Mouse (Mus musculus) limb, embryonic 13.5 days (tissue): ENCODE data around the gene Ceacam18. TPM values are rescaled to one million over a fixed set of nuclear protein-coding genes. Genes with fewer than 3 reads are reported as not detected.
"Not testable (repeated sequence)": the region's sequence is repeated elsewhere in the genome, so short reads cannot be mapped to it uniquely, and the experiment has no call there.

ENCODE experiments used
- ATAC-seq: fragments of 200-750 bp; cut with Nextera tagmentation; 2 replicates; pipeline ENCODE4 v1.8.0; 2017; ENCODE audit warnings: low read depth, moderate number of reproducible peaks, moderate TSS enrichment; ENCODE audit not compliant: low FRiP score
- H3K27ac ChIP-seq: fragments of 300-500 bp; sonication (generic); 2 replicates; pipeline ENCODE4 v1.5.1; 2015; ENCODE audit warnings: inconsistent platforms, mild to moderate bottlenecking, moderate library complexity
- H3K27me3 ChIP-seq: fragments of 300-500 bp; sonication (generic); 2 replicates; pipeline ENCODE4 v1.6.1; 2015; ENCODE audit warnings: mild to moderate bottlenecking, inconsistent platforms
- H3K36me3 ChIP-seq: fragments of 300-500 bp; sonication (generic); 2 replicates; pipeline ENCODE4 v1.6.1; 2015; ENCODE audit warnings: inconsistent platforms, mild to moderate bottlenecking, moderate library complexity
- H3K4me1 ChIP-seq: fragments of 300-500 bp; sonication (generic); 2 replicates; pipeline ENCODE4 v1.6.1; 2015; ENCODE audit warnings: inconsistent platforms
- H3K4me2 ChIP-seq: fragments of 300-500 bp; sonication (generic); replicated peaks from 2 replicates; pipeline ENCODE4 v1.6.1; 2015; ENCODE audit warnings: inconsistent platforms, mild to moderate bottlenecking, moderate library complexity
- H3K4me3 ChIP-seq: fragments of 300-500 bp; sonication (generic); 2 replicates; pipeline ENCODE4 v1.5.1; 2015; ENCODE audit warnings: moderate library complexity, mild to moderate bottlenecking, inconsistent platforms
- H3K9ac ChIP-seq: fragments of 300-500 bp; sonication (generic); 2 replicates; pipeline ENCODE4 v1.6.1; 2015; ENCODE audit warnings: mild to moderate bottlenecking, inconsistent platforms
- H3K9me3 ChIP-seq: fragments of 300-500 bp; sonication (generic); 2 replicates; pipeline ENCODE4 v1.6.1; 2016; ENCODE audit warnings: inconsistent platforms
- WGBS: fragments of 180-500 bp; shearing (Covaris S2); methylation state at CpG from one replicate; pipeline ENCODE4 v1.1.7; 2015; 5-methylcytosine and 5-hydroxymethylcytosine counted together
- polyA plus RNA-seq: library from polyadenylated mRNA; unstranded; fragments of >200 nt; fragmentation: Nextera tagmentation; extraction: Ambion mirVana; gene quantifications from 2 replicates; pipeline ENCODE4 v1.2.1, GENCODE M21; 2015

The Ceacam18 gene
- polyA plus RNA-seq, 1 experiment from 2014 or later: not detected

DNA sequence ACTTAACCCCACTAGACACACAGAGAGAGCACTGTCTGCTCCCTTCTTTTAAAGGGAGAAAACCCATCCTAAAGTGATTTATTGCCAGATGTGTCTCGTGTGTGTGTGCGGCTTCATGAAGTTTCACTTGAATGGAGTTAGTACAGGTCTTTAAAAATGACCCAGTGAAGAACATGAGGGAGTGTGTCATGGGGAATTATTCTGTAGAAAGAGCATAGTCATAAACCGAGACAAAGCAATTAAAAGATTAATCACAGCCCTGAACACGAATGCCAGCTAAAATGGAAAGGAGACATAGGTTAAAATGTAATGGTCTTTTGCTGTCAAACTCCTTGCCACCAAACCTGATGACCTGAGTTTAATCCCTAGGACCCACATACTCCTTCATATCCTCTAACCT lies 567 bp upstream of the Ceacam18 start:
- Histone ChIP-seq H3K4me3 (no peak overlapping the region), H3K9ac (no peak overlapping the region), H3K36me3 (no peaks in the 10 kb centered on the region), H3K9me3 (no peaks in the 10 kb centered on the region), H3K27me3 (no peaks in the 10 kb centered on the region), H3K27ac (no peak overlapping the region), H3K4me2 (no peak overlapping the region), H3K4me1 (no peaks in the 10 kb centered on the region)
- no peak for ATAC-seq
- WGBS: 66% methylated on average over 4 of the region's 4 CpGs

DNA sequence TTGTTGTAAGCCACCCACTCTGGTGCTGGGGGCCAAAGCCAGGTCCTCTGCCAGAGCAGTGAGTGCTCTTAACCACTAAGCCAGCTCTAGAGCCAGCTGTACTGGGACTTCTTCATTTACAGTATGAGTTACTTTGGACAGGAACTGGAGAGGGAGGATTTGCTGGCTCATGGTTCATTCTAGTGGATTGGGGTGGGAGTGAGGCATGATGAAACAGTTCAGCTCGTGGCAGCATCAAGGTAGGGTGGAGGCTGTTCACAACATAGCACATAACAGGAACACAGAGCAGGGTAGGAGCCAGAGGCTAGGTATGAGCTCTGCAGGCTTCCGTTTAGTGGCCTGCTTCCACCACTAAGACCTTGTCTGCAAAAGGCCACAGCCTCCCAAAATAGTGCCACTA lies 1.7 kb downstream of the Ceacam18 start:
- Histone ChIP-seq H3K9ac (no peak overlapping the region), H3K27me3 (no peaks in the 10 kb centered on the region), H3K4me2 (no peak overlapping the region), H3K4me1 (no peaks in the 10 kb centered on the region), H3K9me3 (no peaks in the 10 kb centered on the region), H3K27ac (no peak overlapping the region), H3K4me3 (no peak overlapping the region), H3K36me3 (no peaks in the 10 kb centered on the region)
- no peak for ATAC-seq
- 58% methylated on average over 2 of the region's 2 CpGs for WGBS

DNA sequence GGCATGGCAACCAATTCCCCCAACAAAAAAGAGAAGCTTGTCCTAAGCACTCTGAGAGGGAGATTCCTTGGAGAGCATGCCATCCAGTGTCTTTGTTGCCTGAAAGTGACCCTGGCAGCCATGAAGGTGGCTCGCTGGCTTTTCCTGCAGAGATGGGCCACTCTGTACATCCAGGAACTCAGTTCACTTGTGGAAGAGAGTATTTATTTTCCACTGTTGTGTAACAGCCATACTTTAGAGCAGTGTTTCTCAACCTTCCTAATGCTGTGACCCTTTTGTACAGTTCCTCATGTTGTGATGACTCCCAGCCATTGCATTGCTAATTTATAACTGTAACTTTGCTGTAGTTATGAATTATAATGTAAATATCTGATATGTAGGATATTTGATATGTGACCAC lies 2.6 kb downstream of the Ceacam18 start:
- Histone ChIP-seq H3K36me3 (no peaks in the 10 kb centered on the region), H3K27ac (no peak overlapping the region), H3K4me2 (no peak overlapping the region), H3K4me3 (no peak overlapping the region), H3K27me3 (no peaks in the 10 kb centered on the region), H3K9ac (no peak overlapping the region), H3K9me3 (no peaks in the 10 kb centered on the region), H3K4me1 (no peaks in the 10 kb centered on the region)
- ATAC-seq: no peak
- 86% methylated on average over 1 of the region's 1 CpGs for WGBS

DNA sequence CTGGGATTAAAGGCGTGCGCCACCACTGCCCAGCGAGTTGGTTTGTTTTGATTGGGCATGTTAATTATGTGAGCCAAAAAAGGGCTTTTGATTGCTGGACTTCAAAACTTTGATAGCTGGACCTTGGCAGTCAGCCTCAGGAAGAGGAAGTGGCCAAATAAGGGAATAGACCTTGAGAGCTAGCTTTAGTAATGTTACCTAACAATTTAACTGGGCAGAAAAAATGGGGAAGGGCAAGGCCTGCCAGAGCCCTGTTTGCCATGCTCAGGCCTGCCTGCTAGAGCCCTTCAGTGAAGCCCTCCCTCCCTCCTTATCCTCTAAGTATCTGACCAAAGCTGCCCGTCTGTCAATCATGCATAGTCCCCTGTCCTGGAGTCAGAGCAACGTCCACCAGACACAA lies 8.1 kb downstream of the Ceacam18 start:
- WGBS: 85% methylated on average over 5 of the region's 5 CpGs
- H3K27ac ChIP-seq: no peak overlapping the region
- H3K9me3 ChIP-seq: 0 out of 2 replicates have a peak, but pooled peaks cover 7% of the 10 kb centered on the region
- no peaks in the 10 kb centered on the region for H3K36me3 ChIP-seq
- H3K4me1 ChIP-seq: no peaks in the 10 kb centered on the region
- no peak for ATAC-seq
- H3K4me3 ChIP-seq: no peak overlapping the region
- no peaks in the 10 kb centered on the region for H3K27me3 ChIP-seq
- no peak overlapping the region for H3K9ac ChIP-seq
- no peak overlapping the region for H3K4me2 ChIP-seq

DNA sequence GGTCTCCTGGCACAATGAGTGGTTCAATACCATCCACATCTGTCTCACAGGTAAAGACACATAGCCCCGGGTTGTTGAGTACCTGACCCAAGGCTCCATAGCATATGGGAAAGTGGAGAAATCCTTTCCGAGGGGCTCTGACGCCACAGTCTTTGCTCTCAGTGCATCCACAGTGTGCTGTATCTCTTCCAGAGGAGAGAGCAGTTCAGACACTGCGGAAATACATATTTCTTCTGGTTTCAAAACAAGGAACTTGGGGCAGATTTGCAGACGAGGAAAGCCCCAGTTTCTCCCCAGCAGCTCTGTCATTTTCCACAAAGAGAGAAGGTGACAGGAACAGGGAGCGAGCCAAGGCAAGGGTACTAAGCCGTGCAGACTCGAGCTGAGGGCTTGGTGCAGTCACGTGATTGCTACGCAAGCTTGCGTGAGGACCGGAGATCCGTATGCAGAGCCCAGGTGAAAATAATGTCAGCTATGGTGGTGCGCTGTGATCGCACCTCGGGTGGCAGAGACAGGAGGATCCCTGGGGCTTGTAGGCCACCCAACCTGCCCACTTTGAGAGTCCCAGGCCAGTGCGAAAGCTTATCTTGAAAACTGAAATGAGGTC lies 8.6 kb downstream of the Ceacam18 start:
- H3K27ac ChIP-seq: no peak overlapping the region
- no peak overlapping the region for H3K9ac ChIP-seq
- H3K4me3 ChIP-seq: no peak overlapping the region
- no peaks in the 10 kb centered on the region for H3K27me3 ChIP-seq
- H3K9me3 ChIP-seq: 0 out of 2 replicates have a peak, but pooled peaks cover 7% of the 10 kb centered on the region
- WGBS: 77% methylated on average over 17 of the region's 17 CpGs
- no peak for ATAC-seq
- no peak overlapping the region for H3K4me2 ChIP-seq
- no peaks in the 10 kb centered on the region for H3K36me3 ChIP-seq
- H3K4me1 ChIP-seq: no peaks in the 10 kb centered on the region

DNA sequence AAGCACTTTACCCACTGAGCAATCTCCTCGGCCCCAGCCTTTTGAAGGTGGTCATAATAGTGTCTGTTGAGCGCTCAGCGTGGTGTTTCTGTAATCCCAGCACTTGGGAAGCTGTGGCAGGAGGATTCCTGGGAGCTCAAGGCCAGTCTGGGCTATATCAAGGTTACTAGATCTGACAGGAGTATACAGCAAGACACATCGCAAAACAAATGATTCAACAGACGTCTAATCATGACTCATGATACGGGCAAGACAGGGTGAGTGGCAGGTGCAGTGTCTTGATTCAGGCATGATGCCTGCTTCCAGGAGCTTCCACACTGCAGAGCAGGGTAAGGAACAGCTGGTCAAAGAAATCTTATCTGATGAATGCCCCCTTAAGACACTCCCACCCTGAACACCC lies 18.2 kb downstream of the Ceacam18 start:
- H3K27me3 ChIP-seq: no peaks in the 10 kb centered on the region
- 82% methylated on average over 6 of the region's 6 CpGs for WGBS

DNA sequence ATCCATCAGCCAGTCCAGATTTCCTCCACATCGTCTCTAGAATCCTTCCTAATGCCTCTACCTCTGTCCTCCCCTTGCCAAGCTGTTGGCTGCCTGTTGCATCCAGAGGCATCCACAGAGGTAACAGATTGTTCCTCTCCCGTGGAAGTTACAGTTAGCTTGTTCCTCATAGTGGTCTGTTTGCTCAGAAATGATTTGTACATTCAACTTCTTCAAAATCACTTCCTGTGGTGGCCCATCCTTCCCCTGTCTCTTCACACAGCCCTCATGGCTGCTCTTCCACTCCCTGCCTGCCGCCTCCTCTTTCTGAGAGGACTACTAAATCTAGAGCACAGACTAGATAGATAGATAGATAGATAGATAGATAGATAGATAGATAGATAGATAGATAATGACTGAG lies 20.0 kb downstream of the Ceacam18 start:
- ATAC-seq: no peak
- 73% methylated on average over 3 of the region's 3 CpGs for WGBS
- no peak overlapping the region for H3K9ac ChIP-seq
- H3K4me2 ChIP-seq: no peak overlapping the region
- H3K4me1 ChIP-seq: no peaks in the 10 kb centered on the region
- H3K36me3 ChIP-seq: no peaks in the 10 kb centered on the region
- H3K4me3 ChIP-seq: no peak overlapping the region
- H3K9me3 ChIP-seq: 0 out of 2 replicates have a peak, but pooled peaks cover 4% of the 10 kb centered on the region
- H3K27me3 ChIP-seq: no peaks in the 10 kb centered on the region
- H3K27ac ChIP-seq: no peak overlapping the region

More for the DNA sequence above, 18.2 kb downstream of the Ceacam18 start:
- Histone ChIP-seq H3K9me3 (0 out of 2 replicates have a peak, but pooled peaks cover 4% of the 10 kb centered on the region), H3K9ac (no peak overlapping the region), H3K4me3 (no peak overlapping the region), H3K4me2 (no peak overlapping the region), H3K36me3 (no peaks in the 10 kb centered on the region), H3K4me1 (no peaks in the 10 kb centered on the region), H3K27ac (no peak overlapping the region)
- ATAC-seq: no peak

DNA sequence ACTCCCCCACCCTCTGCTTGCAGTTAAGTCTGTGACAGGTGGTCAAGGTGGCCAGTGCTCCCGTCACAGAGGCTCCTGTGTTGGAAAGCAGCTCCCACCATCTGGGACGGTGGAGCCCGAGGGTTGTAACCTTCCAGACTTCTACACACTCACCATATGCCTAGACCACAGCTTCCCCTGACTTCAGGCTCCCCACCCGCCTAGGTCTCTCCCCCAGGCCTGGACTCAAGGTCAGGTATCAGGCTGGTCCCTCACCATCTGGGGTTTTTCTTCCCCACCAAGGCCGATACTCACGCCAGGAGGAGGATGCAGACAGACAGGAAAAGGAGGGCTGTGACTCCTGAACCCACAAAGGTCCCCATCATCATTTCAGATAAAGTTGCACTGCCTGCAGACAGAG lies 21.7 kb downstream of the Ceacam18 start:
- no peak overlapping the region for H3K9ac ChIP-seq
- H3K27ac ChIP-seq: no peak overlapping the region
- H3K4me3 ChIP-seq: no peak overlapping the region
- H3K36me3 ChIP-seq: no peaks in the 10 kb centered on the region
- H3K9me3 ChIP-seq: 0 out of 2 replicates have a peak, but pooled peaks cover 3% of the 10 kb centered on the region
- no peak overlapping the region for H3K4me2 ChIP-seq
- no peak for ATAC-seq
- no peaks in the 10 kb centered on the region for H3K4me1 ChIP-seq
- no peaks in the 10 kb centered on the region for H3K27me3 ChIP-seq
- 61% methylated on average over 6 of the region's 6 CpGs for WGBS

DNA sequence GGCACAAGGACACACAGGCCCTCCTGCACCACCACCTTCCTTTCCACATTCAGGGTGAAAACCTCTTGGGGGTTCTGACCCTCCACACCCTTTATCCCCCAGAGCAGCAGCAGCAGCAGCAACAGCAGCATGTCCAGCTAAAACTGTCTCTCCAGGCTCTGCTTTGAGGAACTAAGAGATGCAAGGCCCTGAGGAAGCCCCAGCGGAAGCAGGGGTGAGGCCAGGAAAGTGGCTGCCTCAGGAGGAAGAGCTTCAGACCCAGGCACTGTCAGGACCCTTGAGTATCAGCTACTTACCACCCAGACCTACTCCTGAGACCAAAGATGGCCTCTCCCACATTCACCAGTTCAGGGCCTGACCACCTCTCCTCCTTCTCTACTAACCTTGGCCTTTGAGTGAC lies 25.5 kb downstream of the Ceacam18 start, which contains the start of gene Siglece:
Gene Siglece, minus strand, starts transcription at position 160 of the 400 bp plus-strand sequence.
- H3K4me2 ChIP-seq: no peak within 1 kb of the TSS
- H3K9ac ChIP-seq: no peak within 1 kb of the TSS
- H3K27me3 ChIP-seq: no peaks in the 10 kb centered on the region
- H3K9me3 ChIP-seq: no peaks in the 10 kb centered on the region
- no peaks in the 10 kb centered on the region for H3K36me3 ChIP-seq
- no peak within 1 kb of the TSS for H3K4me3 ChIP-seq
- no peak within 1 kb of the TSS for H3K27ac ChIP-seq
- WGBS: 61% methylated on average over 1 of the region's 1 CpGs
- no peak for ATAC-seq
- no peaks in the 10 kb centered on the region for H3K4me1 ChIP-seq

DNA sequence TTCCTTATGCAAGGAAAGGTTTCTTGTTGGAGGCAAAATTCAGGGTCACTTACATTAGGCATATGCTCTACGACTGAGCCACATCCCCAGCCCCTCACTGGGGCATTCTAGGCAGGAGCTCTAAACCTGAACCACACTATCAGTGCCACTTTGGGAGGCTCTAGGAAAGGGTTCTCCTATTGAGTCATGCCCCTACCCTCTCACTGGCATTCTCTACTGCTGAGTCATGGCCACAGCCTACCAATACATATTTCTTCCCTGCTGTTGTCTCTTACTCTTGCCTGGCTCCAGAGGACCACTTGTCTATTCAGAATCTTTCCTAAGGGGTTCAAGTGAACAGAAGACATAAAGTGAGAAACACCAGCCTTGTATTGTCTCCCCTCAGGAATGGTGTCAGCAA lies 28.3 kb downstream of the Ceacam18 start:
- H3K9ac ChIP-seq: no peak overlapping the region
- H3K36me3 ChIP-seq: no peaks in the 10 kb centered on the region
- H3K9me3 ChIP-seq: no peaks in the 10 kb centered on the region
- no peak overlapping the region for H3K4me3 ChIP-seq
- H3K4me2 ChIP-seq: no peak overlapping the region
- WGBS: 94% methylated on average over 1 of the region's 1 CpGs
- H3K4me1 ChIP-seq: no peaks in the 10 kb centered on the region
- H3K27me3 ChIP-seq: no peaks in the 10 kb centered on the region
- H3K27ac ChIP-seq: no peak overlapping the region
- no peak for ATAC-seq

DNA sequence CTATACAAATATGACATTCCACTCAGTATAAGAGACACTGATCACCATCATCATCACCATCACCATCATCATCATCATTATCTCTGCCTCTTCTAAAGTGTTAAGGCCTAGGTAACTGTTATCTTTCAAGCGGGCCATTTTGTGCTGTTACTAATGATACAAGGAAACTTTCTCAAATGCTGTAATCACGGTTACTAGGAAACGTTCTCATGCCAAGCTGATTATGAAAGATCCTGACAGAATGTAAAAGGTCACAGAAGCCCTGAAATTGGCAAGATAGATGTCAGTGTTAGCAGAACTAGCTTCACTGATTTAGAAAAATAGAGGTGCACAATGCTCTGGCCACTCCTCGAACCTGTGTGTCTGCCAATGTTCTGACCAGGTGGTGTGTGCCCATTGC lies 32.7 kb downstream of the Ceacam18 start:
- not testable (repeated sequence) for H3K9me3 ChIP-seq, ATAC-seq, H3K4me1 ChIP-seq, H3K27me3 ChIP-seq, H3K4me2 ChIP-seq, H3K27ac ChIP-seq, H3K9ac ChIP-seq, H3K4me3 ChIP-seq, H3K36me3 ChIP-seq
- WGBS: 84% methylated on average over 4 of the region's 4 CpGs

DNA sequence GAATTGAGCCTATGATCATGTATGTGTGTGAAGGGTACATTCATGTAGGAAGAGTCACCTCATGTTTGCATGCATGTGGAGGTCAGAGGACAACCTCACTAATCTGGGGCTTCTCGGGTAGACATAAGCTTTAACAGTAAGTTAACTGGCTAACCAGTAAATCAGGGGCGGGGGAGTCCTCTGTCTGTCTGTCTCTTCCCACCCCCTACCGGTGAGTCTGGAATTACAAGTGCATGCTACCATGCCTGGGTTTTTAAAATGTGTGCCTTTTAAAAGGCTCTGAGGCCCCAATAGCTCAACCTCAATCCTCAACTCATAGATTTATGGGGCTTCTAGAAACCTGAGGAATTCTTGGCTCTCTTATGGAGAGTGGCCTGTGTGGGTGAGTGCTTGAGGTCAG lies 34.1 kb downstream of the Ceacam18 start:
- ATAC-seq: no peak
- Histone ChIP-seq H3K27me3 (no peaks in the 10 kb centered on the region), H3K36me3 (no peaks in the 10 kb centered on the region), H3K4me3 (no peak overlapping the region), H3K4me1 (peaks cover 7% of the 10 kb centered on the region), H3K27ac (no peak overlapping the region), H3K4me2 (no peak overlapping the region), H3K9me3 (no peaks in the 10 kb centered on the region), H3K9ac (no peak overlapping the region)
- 22% methylated on average over 3 of the region's 3 CpGs for WGBS
